22 mouse cellular contexts compared by ENCODE assay signal in the genomic region with DNA sequence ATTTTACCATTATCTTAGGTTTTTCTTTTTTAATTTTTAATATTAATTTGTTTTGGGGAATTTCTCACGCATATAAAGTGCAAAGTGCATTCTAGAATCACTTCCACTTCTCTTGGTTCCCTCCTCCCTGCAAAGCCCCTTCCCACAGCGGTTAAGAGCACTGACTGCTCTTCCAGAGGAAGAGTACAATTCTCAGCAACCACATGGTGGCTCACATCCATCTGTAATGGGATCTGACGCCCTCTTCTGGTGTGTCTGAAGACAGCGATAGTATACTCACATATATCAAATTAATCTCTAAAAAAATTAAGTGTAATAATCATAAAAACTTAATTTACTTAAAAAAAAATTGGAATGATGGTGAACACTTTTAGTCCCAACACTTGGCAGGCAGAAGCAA. TPM values are rescaled to one million over a fixed set of nuclear protein-coding genes. Genes with fewer than 3 reads are reported as not detected.
DNase-seq lines count a peak whose midpoint lies in the region; ATAC-seq and TF ChIP-seq lines count a peak whose summit lies in the region.
"Had no signal": no experiment of that assay in that cellular context is flagged by ENCODE, and none has a peak within 500 bp of the region (broad histone marks: within the 10 kb centered on the region; RNA-seq: fewer than 3 reads in every experiment).

No protein-coding gene starts in this region.

- H3K79me2 ChIP-seq in heart, adult 2 months (replicated peaks; ENCODE audit: control insufficient read depth, insufficient read depth, low read length): no peaks in the 10 kb centered on the region

- intact Hi-C loops in heart, adult 2 months (cut with DNase I): no loop called here
- intact Hi-C loops in heart, postnatal 36 days (cut with DNase I): no loop called here

- no peak overlapping the region for H3K4me2 ChIP-seq in neural tube, embryonic 11.5 days (ENCODE audit: low read depth)
- no peak overlapping the region for H3K4me2 ChIP-seq in neural tube, embryonic 15.5 days
- no peak overlapping the region for H3K4me2 ChIP-seq in stomach, postnatal 0 days (replicated peaks; ENCODE audit: low read depth)
- H3K4me2 ChIP-seq: embryonic facial prominence, embryonic 12.5 days; heart, embryonic 11.5 days; hindbrain, embryonic 13.5 days; liver, embryonic 11.5 days had no signal

- TF ChIP-seq CTCF in heart, adult 2 months (IDR thresholded peaks at IDR 0.05): peak; percentile 25; the same call in 1 of the 2 replicates
- TF ChIP-seq CTCF in layer of hippocampus, adult 2 months (conservative IDR thresholded peaks at IDR 0.05): peak; percentile 64
- 0 out of 2 replicates have a peak, but pooled peaks have one; percentile 13 for TF ChIP-seq CTCF in stomach, postnatal 0 days (IDR thresholded peaks at IDR 0.05; ENCODE audit: low read depth)

- H3K9ac ChIP-seq in heart, adult 2 months (ENCODE audit: low read depth, low read length): no peak overlapping the region
- H3K9ac ChIP-seq in neural tube, embryonic 11.5 days (ENCODE audit: low read length): no peak overlapping the region
- H3K9ac ChIP-seq in neural tube, embryonic 15.5 days (replicated peaks): no peak overlapping the region
- no peak overlapping the region for H3K9ac ChIP-seq in stomach, postnatal 0 days (ENCODE audit: low read length)
- H3K9ac ChIP-seq: embryonic facial prominence, embryonic 12.5 days; hindbrain, embryonic 13.5 days had no signal

- 0 out of 2 replicates have a peak, but pooled peaks have one; percentile 41 for ATAC-seq in neural tube, embryonic 11.5 days (ENCODE audit: insufficient read depth, low FRiP score, low TSS enrichment)
- no peak for ATAC-seq in neural tube, embryonic 15.5 days (ENCODE audit: low FRiP score)
- no peak for ATAC-seq in stomach, postnatal 0 days (ENCODE audit: low FRiP score, low TSS enrichment)
- ATAC-seq: CD4-positive, CD25-positive, alpha-beta regulatory T cell, adult 4 months; intestine, embryonic 16.5 days had no signal

- H3K4me1 ChIP-seq in heart, adult 2 months (ENCODE audit: control insufficient read depth, insufficient read depth, low read length): no peaks in the 10 kb centered on the region
- no peaks in the 10 kb centered on the region for H3K4me1 ChIP-seq in neural tube, embryonic 11.5 days (ENCODE audit: control insufficient read depth, insufficient read depth, low read length)
- H3K4me1 ChIP-seq in neural tube, embryonic 15.5 days: no peaks in the 10 kb centered on the region
- H3K4me1 ChIP-seq in stomach, postnatal 0 days (replicated peaks; ENCODE audit: control insufficient read depth, insufficient read depth): no peaks in the 10 kb centered on the region
- H3K4me1 ChIP-seq: embryonic facial prominence, embryonic 12.5 days; hindbrain, embryonic 13.5 days had no signal

- no peak overlapping the region for H3K27ac ChIP-seq in heart, adult 2 months
- H3K27ac ChIP-seq in layer of hippocampus, adult 2 months: no peak overlapping the region
- H3K27ac ChIP-seq in neural tube, embryonic 11.5 days (ENCODE audit: low read depth, low read length): no peak overlapping the region
- no peak overlapping the region for H3K27ac ChIP-seq in neural tube, embryonic 15.5 days (replicated peaks)
- H3K27ac ChIP-seq in stomach, postnatal 0 days (replicated peaks): no peak overlapping the region
- H3K27ac ChIP-seq: embryonic facial prominence, embryonic 12.5 days; hindbrain, embryonic 13.5 days had no signal

- no peak overlapping the region for H3K4me3 ChIP-seq in heart, adult 2 months
- H3K4me3 ChIP-seq in layer of hippocampus, adult 2 months: no peak overlapping the region
- H3K4me3 ChIP-seq in neural tube, embryonic 11.5 days (ENCODE audit: low read depth, low read length): no peak overlapping the region
- H3K4me3 ChIP-seq in neural tube, embryonic 15.5 days (replicated peaks): no peak overlapping the region
- H3K4me3 ChIP-seq in stomach, postnatal 0 days (ENCODE audit: low read depth, low read length): no peak overlapping the region
- H3K4me3 ChIP-seq: embryonic facial prominence, embryonic 12.5 days; hindbrain, embryonic 13.5 days had no signal

- H3K27me3 ChIP-seq in heart, adult 2 months (ENCODE audit: control insufficient read depth, insufficient read depth, low read length): no peaks in the 10 kb centered on the region
- no peaks in the 10 kb centered on the region for H3K27me3 ChIP-seq in neural tube, embryonic 11.5 days (ENCODE audit: control insufficient read depth, insufficient read depth, low read length)
- no peaks in the 10 kb centered on the region for H3K27me3 ChIP-seq in neural tube, embryonic 15.5 days (replicated peaks)
- H3K27me3 ChIP-seq in stomach, postnatal 0 days (ENCODE audit: control insufficient read depth, insufficient read depth, low read length): no peaks in the 10 kb centered on the region
- H3K27me3 ChIP-seq: embryonic facial prominence, embryonic 12.5 days; hindbrain, embryonic 13.5 days had no signal

- TF ChIP-seq POLR2A in heart, adult 2 months (IDR thresholded peaks at IDR 0.05; ENCODE audit: insufficient read depth, low read depth, low read length): no peak

- no peak for TF ChIP-seq EP300 in heart, adult 2 months (IDR thresholded peaks at IDR 0.05; ENCODE audit: insufficient read depth, low read depth, low read length)
- TF ChIP-seq EP300 in stomach, postnatal 0 days (optimal IDR thresholded peaks at IDR 0.05): no peak

- no peaks in the 10 kb centered on the region; the same call in 1 of the 2 replicates for H3K36me3 ChIP-seq in heart, adult 2 months (ENCODE audit: control insufficient read depth, insufficient read depth, low read length)
- peaks cover 4% of the 10 kb centered on the region for H3K36me3 ChIP-seq in neural tube, embryonic 11.5 days (ENCODE audit: control insufficient read depth, insufficient read depth, low read length)
- H3K36me3 ChIP-seq in neural tube, embryonic 15.5 days: peaks cover 36% of the 10 kb centered on the region
- H3K36me3 ChIP-seq in stomach, postnatal 0 days (ENCODE audit: control insufficient read depth, insufficient read depth, low read length): peaks cover 9% of the 10 kb centered on the region; the same call in 1 of the 2 replicates

- WGBS in heart, adult 2 months: 77% methylated on average over 4 of the region's 4 CpGs
- WGBS in neural tube, embryonic 11.5 days: 76% methylated on average over 4 of the region's 4 CpGs
- WGBS in neural tube, embryonic 15.5 days: 59% methylated on average over 4 of the region's 4 CpGs
- WGBS in stomach, postnatal 0 days: 72% methylated on average over 4 of the region's 4 CpGs

- DNase-seq in heart, adult 2 months: no peak
- DNase-seq in heart, postnatal 36 days: no peak
- DNase-seq in layer of hippocampus, adult 2 months (ENCODE audit: low spot score in 2 of 2): no peak
- no peak for DNase-seq in layer of hippocampus, postnatal 36 days
- no peak for DNase-seq in neural tube, embryonic 11.5 days (ENCODE audit: low spot score)
- DNase-seq in stomach, postnatal 0 days (ENCODE audit: low spot score): no peak
- no peak for DNase-seq in urinary bladder, postnatal 36 days (ENCODE audit: low spot score in 2 of 2)
- DNase-seq: adrenal gland, postnatal 36 days; cerebellum, adult 11-12 months; cerebellum, postnatal 14 days; gastrocnemius, postnatal 10 days; lung, adult 18-20 months; lung, postnatal 10 days; right cerebral cortex, postnatal 4 days; thymus, postnatal 25 days had no signal

- no peaks in the 10 kb centered on the region for H3K9me3 ChIP-seq in neural tube, embryonic 11.5 days (ENCODE audit: control insufficient read depth, low read length)
- H3K9me3 ChIP-seq in neural tube, embryonic 15.5 days (replicated peaks): no peaks in the 10 kb centered on the region
- H3K9me3 ChIP-seq in stomach, postnatal 0 days (ENCODE audit: control insufficient read depth, low read length): no peaks in the 10 kb centered on the region
- H3K9me3 ChIP-seq: embryonic facial prominence, embryonic 12.5 days; hindbrain, embryonic 13.5 days had no signal

RNA-seq across cellular contexts. Expression of a gene that starts 14.2 kb away (rescaled TPM):
- 10 to 100 TPM; 15.6 to 22.6 TPM for total RNA-seq in heart, adult 2 months (2021)
- 5.0 and 11.9 TPM in 2 replicates for polyA plus RNA-seq in heart, adult 2 months (2012; rRNA removed)
- total RNA-seq in heart, postnatal 36 days (2021): 10 to 100 TPM; 20.9 to 21.8 TPM
- total RNA-seq in layer of hippocampus, adult 2 months (2021): 10 to 100 TPM; 30.9 to 37.6 TPM
- total RNA-seq in layer of hippocampus, postnatal 36 days (2021): 10 to 100 TPM; 34.1 to 34.9 TPM
- polyA plus RNA-seq in neural tube, embryonic 11.5 days (2014; fragmentation: Nextera tagmentation; extraction: Ambion mirVana): 32.4 and 34.5 TPM in 2 replicates
- 19.8 and 20.1 TPM in 2 replicates for polyA plus RNA-seq in neural tube, embryonic 15.5 days (2015; fragmentation: Nextera tagmentation; extraction: Ambion mirVana)
- 46.5 and 55.6 TPM in 2 replicates for polyA plus RNA-seq in stomach, postnatal 0 days (2015; fragmentation: Nextera tagmentation; extraction: Ambion mirVana)

RNA-seq across cellular contexts. Expression of a gene that starts 25.2 kb away (rescaled TPM):
- total RNA-seq in heart, adult 2 months (2021): 10 to 100 TPM; 89.7 to 93.7 TPM
- polyA plus RNA-seq in heart, adult 2 months (2012; rRNA removed): 46.3 and 116 TPM in 2 replicates
- total RNA-seq in heart, postnatal 36 days (2021): 100 to 1,000 TPM in 1 of 2 experiments, 10 to 100 TPM in 1; 93.4 to 113 TPM
- 10 to 100 TPM; 98.8 to 99.6 TPM for total RNA-seq in layer of hippocampus, adult 2 months (2021)
- 100 to 1,000 TPM in 1 of 2 experiments, 10 to 100 TPM in 1; 96.8 to 106 TPM for total RNA-seq in layer of hippocampus, postnatal 36 days (2021)
- polyA plus RNA-seq in neural tube, embryonic 11.5 days (2014; fragmentation: Nextera tagmentation; extraction: Ambion mirVana): 247 TPM in 2 replicates
- 148 and 153 TPM in 2 replicates for polyA plus RNA-seq in neural tube, embryonic 15.5 days (2015; fragmentation: Nextera tagmentation; extraction: Ambion mirVana)
- 94.4 and 94.9 TPM in 2 replicates for polyA plus RNA-seq in stomach, postnatal 0 days (2015; fragmentation: Nextera tagmentation; extraction: Ambion mirVana)

RNA-seq across cellular contexts. Expression of a gene that starts 46.5 kb away (rescaled TPM):
- 10 to 100 TPM; 26.3 to 33.4 TPM for total RNA-seq in heart, adult 2 months (2021)
- polyA plus RNA-seq in heart, adult 2 months (2012; rRNA removed): 3.8 and 7.6 TPM in 2 replicates
- 10 to 100 TPM; 29.0 to 33.2 TPM for total RNA-seq in heart, postnatal 36 days (2021)
- total RNA-seq in layer of hippocampus, adult 2 months (2021): 10 to 100 TPM; 14.7 to 16.7 TPM
- 10 to 100 TPM; 19.5 to 22.4 TPM for total RNA-seq in layer of hippocampus, postnatal 36 days (2021)
- 35.6 and 38.8 TPM in 2 replicates for polyA plus RNA-seq in neural tube, embryonic 11.5 days (2014; fragmentation: Nextera tagmentation; extraction: Ambion mirVana)
- 68.0 and 68.8 TPM in 2 replicates for polyA plus RNA-seq in neural tube, embryonic 15.5 days (2015; fragmentation: Nextera tagmentation; extraction: Ambion mirVana)
- 48.8 and 50.6 TPM in 2 replicates for polyA plus RNA-seq in stomach, postnatal 0 days (2015; fragmentation: Nextera tagmentation; extraction: Ambion mirVana)

Comparison
In these comparisons a context has a peak if more than half of its experiments do, and no peak if none do; other contexts are left out.
1. CTCF ChIP-seq: peak in every context shown above with its lines; median percentile 64 in layer of hippocampus, adult 2 months; 25 in heart, adult 2 months; 13 in stomach, postnatal 0 days.